Mouse (Mus musculus) gastrocnemius, postnatal 25 days (tissue): ENCODE data around the gene Rmi2. TPM values are rescaled to one million over a fixed set of nuclear protein-coding genes. Genes with fewer than 3 reads are reported as not detected.
"Not testable (repeated sequence)": the region's sequence is repeated elsewhere in the genome, so short reads cannot be mapped to it uniquely, and the experiment has no call there.

ENCODE experiments used
- DNase-seq: peaks from one replicate; pipeline ENCODE4 v3.0.0; 2022
- long read RNA-seq, 2 experiments: library from polyadenylated mRNA; stranded (forward); transcript quantifications; one replicate each; pipeline ENCODE4 v2.0.0; 2021
- total RNA-seq, 2 experiments: library from RNA; stranded (reverse); gene quantifications; 1 replicate in 1 of 2; 2 replicates in 1 of 2; pipeline ENCODE4 v1.2.3; 2021

Rmi2 gene
- total RNA-seq: 1 to 10 TPM; 2.8 to 3.5 TPM
- long read RNA-seq, experiment 1, partial matches to known transcripts: 0 of 7 reads
- long read RNA-seq, experiment 1, other reads (novel, unspliced or antisense): 6 of 7 reads
- long read RNA-seq, experiment 2, partial matches to known transcripts: 0 of 2 reads
- long read RNA-seq, experiment 2, other reads (novel, unspliced or antisense): 1 of 2 reads

- DNase-seq: peak; percentile 87
Measured at GRCm38 (mm10) chr16:10834911-10835587, at the start of gene Rmi2. Gene Rmi2 (plus strand): TSS chr16:10835059.

- DNase-seq: peak; percentile 93
Measured at GRCm38 (mm10) chr16:10785371-10786231, 49.3 kb upstream of the Rmi2 start, which contains the start of gene Socs1. Gene Socs1 (minus strand): TSS chr16:10785536.

- peak; percentile 79 for DNase-seq
Measured at GRCm38 (mm10) chr16:10786288-10786687, 48.6 kb upstream of the Rmi2 start.

GRCm38 (mm10) chr16:10786782-10787547 is 47.9 kb upstream of the Rmi2 start:
- peak; percentile 49 for DNase-seq

GRCm38 (mm10) chr16:10787548-10788058 is 47.3 kb upstream of the Rmi2 start:
- DNase-seq: no peak

GRCm38 (mm10) chr16:10788271-10788670 is 46.6 kb upstream of the Rmi2 start, which contains the start of gene Tnp2:
Gene Tnp2 (minus strand): TSS chr16:10788660.
- DNase-seq: no peak

- no peak for DNase-seq
Measured at GRCm38 (mm10) chr16:10788866-10789265, 46.0 kb upstream of the Rmi2 start.

- no peak for DNase-seq
Measured at GRCm38 (mm10) chr16:10790702-10791101, 44.2 kb upstream of the Rmi2 start, which contains the start of gene Prm3. Gene Prm3 (minus strand): TSS chr16:10790914.

GRCm38 (mm10) chr16:10796034-10796433 is 38.8 kb upstream of the Rmi2 start, which contains the start of gene Prm2:
Gene Prm2 (minus strand): TSS chr16:10796134.
- no peak for DNase-seq

GRCm38 (mm10) chr16:10802420-10802819 is 32.4 kb upstream of the Rmi2 start:
- DNase-seq: not testable (repeated sequence)

- no peak for DNase-seq
Measured at GRCm38 (mm10) chr16:10805789-10806527, 28.9 kb upstream of the Rmi2 start, which contains the start of gene Prm1. Gene Prm1 (minus strand): TSS chr16:10805839.

GRCm38 (mm10) chr16:10810376-10810775 is 24.5 kb upstream of the Rmi2 start:
- no peak for DNase-seq

- DNase-seq: no peak
Measured at GRCm38 (mm10) chr16:10812865-10813371, 21.9 kb upstream of the Rmi2 start, which contains the start of gene Gm11172. Gene Gm11172 (plus strand): TSS chr16:10812915.

GRCm38 (mm10) chr16:10813726-10814125 is 21.1 kb upstream of the Rmi2 start:
- no peak for DNase-seq

- DNase-seq: no peak
Measured at GRCm38 (mm10) chr16:10814864-10815263, 20.0 kb upstream of the Rmi2 start.

GRCm38 (mm10) chr16:10818579-10819135 is 16.2 kb upstream of the Rmi2 start:
- DNase-seq: no peak

GRCm38 (mm10) chr16:10819966-10820365 is 14.9 kb upstream of the Rmi2 start:
- peak; percentile 38 for DNase-seq

- DNase-seq: no peak
Measured at GRCm38 (mm10) chr16:10821387-10821786, 13.5 kb upstream of the Rmi2 start.

GRCm38 (mm10) chr16:10824536-10824935 is 10.3 kb upstream of the Rmi2 start:
- DNase-seq: no peak

GRCm38 (mm10) chr16:10825840-10826239 is 9.0 kb upstream of the Rmi2 start:
- DNase-seq: no peak
